Mouse (Mus musculus): ENCODE measurements at regions not wholly inside any gene's neighbourhood (a gene's known extent, or its start where the extent isn't known, plus 50 kb on each side); places are given as distances from the start of the nearest gene placed in this dataset.

- no peak for DNase-seq
These were observed 59.1 kb upstream of the Npvf start for GRCm38 (mm10) chr6:50713297-50713696.

GRCm38 (mm10) chr6:50718631-50719030, 64.4 kb upstream of the Npvf start:
- DNase-seq: no peak

GRCm38 (mm10) chr6:50720346-50720745, 66.1 kb upstream of the Npvf start:
- DNase-seq: no peak

GRCm38 (mm10) chr6:50725640-50726039, 71.4 kb upstream of the Npvf start:
- DNase-seq: no peak

GRCm38 (mm10) chr6:50726166-50726591, 71.9 kb upstream of the Npvf start:
- DNase-seq: no peak

- no peak for DNase-seq
These were observed 76.8 kb upstream of the Npvf start for GRCm38 (mm10) chr6:50730744-50731718.

- no peak for DNase-seq
These were observed 80.5 kb upstream of the Npvf start for GRCm38 (mm10) chr6:50734701-50735100.

- no peak for DNase-seq
These were observed 81.6 kb upstream of the Npvf start for GRCm38 (mm10) chr6:50735825-50736224.

- no peak for DNase-seq
These were observed 87.8 kb upstream of the Npvf start for GRCm38 (mm10) chr6:50742009-50742408.

GRCm38 (mm10) chr6:50744462-50745166, 90.4 kb upstream of the Npvf start:
- DNase-seq: no peak

GRCm38 (mm10) chr6:50753151-50753550, 98.9 kb upstream of the Npvf start:
- DNase-seq: no peak

GRCm38 (mm10) chr6:50754786-50755185, 100.5 kb upstream of the Npvf start:
- no peak for DNase-seq

- no peak for DNase-seq
These were observed 106.1 kb upstream of the Npvf start for GRCm38 (mm10) chr6:50760367-50760766.

GRCm38 (mm10) chr6:50763121-50763520, 108.9 kb upstream of the Npvf start:
- peak; percentile 16 for DNase-seq

- DNase-seq: no peak
These were observed 112.2 kb upstream of the Npvf start for GRCm38 (mm10) chr6:50766442-50766915.

- DNase-seq: no peak
These were observed 112.9 kb upstream of the Npvf start for GRCm38 (mm10) chr6:50767126-50767525.

- no peak for DNase-seq
These were observed 113.6 kb upstream of the Npvf start for GRCm38 (mm10) chr6:50767827-50768226.

- no peak for DNase-seq
These were observed 114.9 kb upstream of the Npvf start for GRCm38 (mm10) chr6:50769101-50769500.

GRCm38 (mm10) chr6:50770481-50770880, 116.2 kb upstream of the Npvf start:
- no peak for DNase-seq

- no peak for DNase-seq
These were observed 121.4 kb upstream of the Npvf start for GRCm38 (mm10) chr6:50775637-50776036.

GRCm38 (mm10) chr6:50776236-50776832, 122.1 kb upstream of the Npvf start:
- DNase-seq: no peak

- peak; percentile 40 for DNase-seq
These were observed 122.8 kb upstream of the Npvf start for GRCm38 (mm10) chr6:50776931-50777495.

- no peak for DNase-seq
These were observed 123.6 kb upstream of the Npvf start for GRCm38 (mm10) chr6:50777827-50778226.
